Mouse (Mus musculus) embryo, embryonic 11 days (tissue): ENCODE measurements around the gene Lhfpl4.
A peak's percentile ranks its signal among the peaks of the same experiment; 100 is the strongest.

Source experiments
- DNase-seq: peaks from one replicate; pipeline ENCODE4 v3.0.0-alpha.2; 2015

The Lhfpl4 gene

GRCm38 (mm10) chr6:113166661-113167251, 28.4 kb downstream of the Lhfpl4 start:
- DNase-seq: peak; percentile 9

GRCm38 (mm10) chr6:113163513-113163912, 31.7 kb downstream of the Lhfpl4 start:
- DNase-seq: no peak

- DNase-seq: no peak
These were observed 33.2 kb downstream of the Lhfpl4 start for GRCm38 (mm10) chr6:113161982-113162381.

- no peak for DNase-seq
These were observed 35.1 kb downstream of the Lhfpl4 start for GRCm38 (mm10) chr6:113160106-113160505.

- DNase-seq: no peak
These were observed 39.1 kb downstream of the Lhfpl4 start for GRCm38 (mm10) chr6:113156064-113156463.

GRCm38 (mm10) chr6:113154886-113155285, 40.3 kb downstream of the Lhfpl4 start:
- no peak for DNase-seq

- DNase-seq: no peak
These were observed 41.1 kb downstream of the Lhfpl4 start for GRCm38 (mm10) chr6:113154071-113154470.

GRCm38 (mm10) chr6:113145249-113145648, 49.9 kb downstream of the Lhfpl4 start:
- DNase-seq: no peak

- no peak for DNase-seq
These were observed 50.4 kb downstream of the Lhfpl4 start for GRCm38 (mm10) chr6:113144764-113145163.

GRCm38 (mm10) chr6:113141389-113142094, 53.6 kb downstream of the Lhfpl4 start:
- DNase-seq: no peak

GRCm38 (mm10) chr6:113133360-113133759, 61.8 kb downstream of the Lhfpl4 start:
- no peak for DNase-seq

- no peak for DNase-seq
These were observed 74.4 kb downstream of the Lhfpl4 start for GRCm38 (mm10) chr6:113120806-113121205.
